Mouse (Mus musculus): ENCODE results near the gene Fam71f1. TPM values are rescaled to one million over a fixed set of nuclear protein-coding genes. Genes with fewer than 3 reads are reported as not detected.

The Fam71f1 gene
- total RNA-seq (2021) = not detected
- long read RNA-seq, experiment 1 = 0 reads
- long read RNA-seq, experiment 2 = 0 reads

DNA sequence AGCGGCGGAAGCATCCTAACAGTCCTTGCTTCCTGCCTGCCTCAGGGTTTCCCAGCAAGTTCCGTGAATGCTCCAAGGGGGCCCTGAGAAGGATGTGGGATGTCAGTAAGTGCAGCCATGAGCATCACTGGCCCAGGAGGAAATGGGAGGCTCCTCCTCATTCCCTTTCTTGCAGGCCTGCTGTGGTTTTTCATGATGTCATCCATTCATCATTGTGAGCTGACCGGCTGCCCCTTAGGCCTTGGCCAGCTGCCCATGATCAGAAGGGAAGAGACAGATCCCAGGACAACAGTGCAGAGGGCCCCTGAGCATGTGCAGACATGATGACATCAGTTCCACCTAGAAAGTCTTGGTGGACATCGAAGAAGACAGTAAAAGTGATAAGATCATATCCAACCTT, at the start of gene Fam71f1:
Gene Fam71f1, plus strand, starts transcription at position 262 of the 400 bp plus-strand sequence.
- no peak for DNase-seq
- intact Hi-C loops (cut with DNase I) = no loop called here

DNA sequence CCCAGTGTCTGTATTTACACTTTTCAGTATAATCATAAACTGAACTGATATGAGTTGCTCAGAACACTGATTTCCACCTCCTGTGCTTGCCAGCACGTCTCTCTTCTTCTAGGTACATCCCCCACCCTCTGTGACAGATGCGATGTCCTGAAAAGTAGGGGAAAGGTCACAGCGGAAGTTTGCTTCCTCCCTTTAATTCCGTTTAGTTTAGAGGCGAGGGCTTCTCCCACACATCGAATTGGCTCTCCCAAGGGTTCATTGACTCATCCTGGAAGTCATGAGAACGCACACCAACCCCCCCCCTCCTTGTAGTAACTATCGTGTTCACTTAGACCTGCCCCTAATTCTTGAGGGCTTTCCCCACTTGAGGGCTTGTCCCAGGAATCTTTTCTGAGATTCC, 48.0 kb upstream of the Fam71f1 start:
- intact Hi-C loops (cut with DNase I) = no loop called here
- DNase-seq = no peak

DNA sequence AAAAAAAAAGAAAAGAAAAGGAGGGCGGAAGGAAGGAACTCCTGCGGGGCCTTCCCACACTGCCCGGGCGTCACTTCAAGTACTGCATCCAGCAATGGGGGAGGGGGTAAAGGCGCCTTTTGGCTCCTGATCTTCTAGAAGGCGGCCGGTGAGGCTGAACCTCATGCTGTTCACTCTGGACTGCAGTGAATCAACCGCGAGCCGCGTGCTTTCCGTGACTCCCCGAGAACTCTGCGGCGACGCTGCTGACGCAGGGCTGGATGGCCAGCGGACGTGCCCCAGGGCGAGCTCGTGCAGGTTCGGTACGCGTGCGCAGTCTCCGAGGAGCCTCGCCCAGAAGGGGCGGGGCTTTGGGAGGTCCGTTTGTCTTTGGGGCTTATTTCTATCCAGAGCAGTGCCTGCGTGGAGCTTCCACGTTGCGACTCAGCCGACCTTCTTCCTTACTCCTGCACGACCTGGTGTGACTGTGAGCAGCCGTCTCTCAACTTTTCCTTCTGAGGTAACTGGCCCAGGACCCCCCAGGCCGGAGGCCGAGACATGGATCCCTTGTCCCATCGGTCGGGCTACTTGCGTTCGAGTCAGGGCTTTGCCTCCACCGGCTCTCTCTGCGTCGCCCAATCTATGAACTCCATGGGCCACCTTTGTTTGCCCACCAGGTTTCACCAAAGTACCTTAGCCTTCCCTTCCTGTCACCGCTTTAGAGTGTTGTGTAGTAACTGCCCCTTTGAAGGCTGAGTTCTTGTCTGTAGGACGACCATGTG, 46.4 kb upstream of the Fam71f1 start, which contains the start of gene Hilpda:
Gene Hilpda, plus strand, starts transcription at position 177 of the 761 bp plus-strand sequence.
- intact Hi-C loops (cut with DNase I) = no loop called here

DNA sequence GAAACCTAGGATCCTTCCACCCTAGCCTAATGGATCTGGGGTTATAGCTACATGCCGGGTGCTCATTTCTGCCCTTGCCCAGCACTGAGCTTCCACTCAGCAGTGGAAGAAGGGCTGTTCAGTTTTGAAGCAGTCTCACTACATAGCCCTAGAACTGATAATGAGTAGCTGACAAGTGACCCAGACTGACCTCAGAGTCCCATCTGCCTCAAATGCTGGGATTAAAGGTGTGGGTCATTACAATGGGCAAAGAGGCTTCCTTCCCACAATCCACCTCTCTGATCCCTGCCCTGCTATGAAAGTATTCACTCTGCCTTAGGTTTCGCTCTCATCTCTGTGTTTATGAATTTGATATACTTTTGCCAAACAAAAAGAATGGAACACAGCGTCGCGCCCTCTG, 42.2 kb upstream of the Fam71f1 start:
- no peak for DNase-seq
- intact Hi-C loops (cut with DNase I) = no loop called here

More for the DNA sequence above, 46.4 kb upstream of the Fam71f1 start, which contains the start of gene Hilpda:
- peak; percentile 89 to 90 for DNase-seq

DNA sequence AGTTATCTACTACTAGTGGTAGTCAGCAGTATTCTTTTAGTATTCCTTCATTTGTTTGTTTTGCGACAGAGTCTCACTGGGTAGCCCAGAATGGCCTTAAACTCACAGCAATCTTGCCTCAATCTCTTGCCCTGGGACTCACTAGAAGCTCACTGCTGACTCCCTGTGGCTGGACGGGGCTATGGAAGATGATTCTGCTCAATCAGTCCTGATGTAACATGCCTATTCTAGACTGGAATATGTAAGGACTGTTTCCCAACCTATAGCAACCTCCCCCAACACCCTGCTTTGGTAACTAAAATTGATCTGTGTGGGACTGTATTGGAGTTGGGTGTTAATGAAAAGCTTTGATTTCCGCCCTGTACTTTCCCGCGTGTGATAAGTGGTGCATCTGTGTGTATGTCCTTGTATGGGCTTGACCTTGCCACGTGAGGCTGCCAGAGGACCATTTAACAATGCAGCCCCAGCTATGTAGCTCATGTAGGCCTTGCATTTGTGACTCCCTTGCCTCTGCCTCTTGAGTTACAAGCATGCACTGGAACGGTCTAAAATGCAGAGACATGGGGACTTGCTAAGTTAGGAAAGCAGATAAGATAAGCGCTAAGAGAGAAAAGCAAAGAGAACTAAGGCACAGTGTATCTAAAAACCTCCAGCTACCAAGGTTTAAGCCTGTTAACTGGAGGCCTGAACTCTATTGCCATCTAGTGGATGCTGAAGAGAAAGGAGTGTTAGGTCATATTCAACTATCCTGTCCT, 40.2 kb upstream of the Fam71f1 start:
- no peak for DNase-seq
- intact Hi-C loops (cut with DNase I) = loop anchor here (2.0 kb wide), 3 partner anchors 38 to 108 kb away; no protein-coding TSS in a partner anchor

DNA sequence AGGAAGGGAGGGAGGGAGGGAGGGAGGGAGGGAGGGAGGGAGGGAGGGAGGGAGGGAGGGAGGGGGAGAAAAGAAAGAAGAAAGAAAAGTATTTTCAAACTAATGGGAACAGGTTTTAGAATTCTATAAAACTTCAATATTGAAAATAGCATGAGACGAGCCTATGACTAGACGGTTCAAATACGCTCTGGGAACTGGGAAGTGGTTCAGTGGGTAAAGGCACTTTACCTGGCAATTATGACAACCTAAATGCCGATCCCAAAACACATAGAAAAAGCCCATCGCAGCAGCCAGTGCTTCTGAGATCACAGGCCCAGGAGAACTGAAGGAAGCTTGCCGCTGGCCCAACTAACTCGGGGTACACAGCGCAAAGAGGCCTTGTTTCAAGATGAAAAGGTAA, 39.6 kb upstream of the Fam71f1 start, which contains the start of gene Fam71f2:
Gene Fam71f2, plus strand, starts transcription at position 301 of the 400 bp plus-strand sequence.
- DNase-seq = no peak
- intact Hi-C loops (cut with DNase I) = loop anchor here (2.0 kb wide), 3 partner anchors 38 to 108 kb away; no protein-coding TSS in a partner anchor

DNA sequence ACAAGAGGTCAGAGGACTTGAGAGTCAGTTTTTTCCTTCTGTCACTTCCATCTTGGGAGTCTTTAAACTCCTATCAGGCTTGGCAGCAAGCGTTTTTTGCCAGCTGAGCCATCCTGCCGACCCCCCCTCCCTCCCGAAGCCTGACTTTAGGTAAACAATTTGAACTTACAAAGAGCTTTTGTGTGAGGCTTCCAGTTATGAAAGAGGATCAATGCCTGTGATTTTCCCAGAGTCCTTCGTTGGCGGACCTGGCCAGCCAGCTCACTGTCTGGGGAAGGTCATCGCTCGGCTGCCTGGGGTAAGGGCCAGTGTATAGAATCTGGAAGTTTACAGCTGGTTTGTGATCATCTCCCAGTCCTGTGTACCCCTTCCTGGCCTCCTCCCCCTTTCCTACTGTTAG, 38.3 kb upstream of the Fam71f1 start:
- DNase-seq = no peak
- intact Hi-C loops (cut with DNase I) = no loop called here

DNA sequence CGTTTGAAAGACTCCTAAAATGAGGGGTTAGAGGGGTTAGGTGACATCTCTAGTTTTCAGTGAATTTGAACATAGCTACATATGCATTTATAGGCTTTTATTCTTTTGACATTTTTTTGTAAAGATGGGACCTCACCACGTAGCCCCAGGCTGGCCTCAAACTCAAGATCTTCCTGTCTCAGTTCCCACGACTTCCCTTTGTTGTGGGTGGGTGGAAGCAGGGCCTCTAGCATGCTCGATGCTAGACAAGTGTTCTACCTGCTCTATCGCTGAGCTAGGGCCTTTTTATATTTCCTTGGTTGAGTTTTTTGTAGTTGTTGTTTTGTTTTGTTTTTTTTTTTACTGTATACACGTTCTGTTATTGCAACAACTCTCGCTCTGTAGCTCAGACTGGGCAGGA, 32.1 kb upstream of the Fam71f1 start:
- intact Hi-C loops (cut with DNase I) = no loop called here

DNA sequence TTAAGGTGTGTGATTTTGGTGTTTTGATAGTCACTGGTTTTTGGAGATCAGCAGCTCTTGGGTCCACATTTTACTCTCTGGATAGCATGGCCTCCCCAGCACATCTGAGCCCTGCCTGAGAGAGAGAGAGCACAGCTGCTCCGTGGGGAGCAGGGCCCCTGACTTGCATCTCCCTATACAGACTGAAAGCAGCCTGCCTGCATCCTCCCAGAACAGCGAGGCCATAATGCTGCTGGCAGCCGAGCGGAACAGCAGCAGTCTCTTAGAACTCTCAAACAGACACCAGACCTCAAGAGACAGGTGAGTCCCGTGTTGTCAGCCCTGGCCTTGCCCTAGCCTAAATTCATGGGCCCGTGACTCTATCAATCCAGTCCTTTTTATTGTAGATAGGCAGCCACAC, 31.5 kb upstream of the Fam71f1 start:
- intact Hi-C loops (cut with DNase I) = no loop called here
- no peak for DNase-seq

More for the DNA sequence above, 32.1 kb upstream of the Fam71f1 start:
- no peak for DNase-seq

DNA sequence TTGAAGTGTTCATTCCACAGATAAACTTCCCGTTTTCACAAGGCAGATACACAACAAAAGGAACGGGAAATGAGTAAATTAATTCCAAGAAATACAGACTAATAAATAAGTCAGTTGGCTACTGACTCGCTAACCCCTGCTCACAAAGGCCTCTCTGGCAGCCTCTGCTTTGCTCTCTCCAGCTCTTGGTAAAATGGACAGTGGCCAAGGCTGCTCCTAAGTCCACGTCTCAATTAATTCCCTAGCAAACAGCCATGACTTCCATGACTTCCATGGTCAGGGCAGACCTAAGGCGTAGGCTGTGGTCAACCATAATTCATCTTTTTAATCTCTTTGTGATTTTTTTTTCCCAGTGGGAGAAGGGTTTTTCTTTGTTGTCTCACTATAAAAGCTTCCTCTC, 31.0 kb upstream of the Fam71f1 start:
- no peak for DNase-seq

DNA sequence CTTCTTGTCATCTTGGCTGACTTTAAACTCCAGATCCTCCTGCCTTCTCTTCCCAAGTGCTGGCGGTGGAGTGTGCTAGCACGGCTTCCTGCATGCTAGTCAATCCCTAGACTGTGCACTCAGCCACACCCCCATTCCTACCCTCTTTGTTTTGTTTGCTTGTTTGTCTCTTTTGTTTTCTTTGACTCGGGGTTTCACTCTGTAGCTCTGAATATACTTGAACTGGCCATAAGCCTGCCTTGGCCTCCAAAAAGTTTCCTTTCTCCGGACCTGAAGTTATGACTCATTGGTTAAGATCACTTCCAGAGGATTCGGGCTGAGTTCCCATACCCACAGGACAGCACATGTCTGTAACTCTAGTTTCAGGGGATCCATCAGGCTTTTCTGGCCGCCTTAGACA, 30.3 kb upstream of the Fam71f1 start:
- no peak for DNase-seq
- intact Hi-C loops (cut with DNase I) = no loop called here

More for the DNA sequence above, 31.0 kb upstream of the Fam71f1 start:
- intact Hi-C loops (cut with DNase I) = no loop called here

DNA sequence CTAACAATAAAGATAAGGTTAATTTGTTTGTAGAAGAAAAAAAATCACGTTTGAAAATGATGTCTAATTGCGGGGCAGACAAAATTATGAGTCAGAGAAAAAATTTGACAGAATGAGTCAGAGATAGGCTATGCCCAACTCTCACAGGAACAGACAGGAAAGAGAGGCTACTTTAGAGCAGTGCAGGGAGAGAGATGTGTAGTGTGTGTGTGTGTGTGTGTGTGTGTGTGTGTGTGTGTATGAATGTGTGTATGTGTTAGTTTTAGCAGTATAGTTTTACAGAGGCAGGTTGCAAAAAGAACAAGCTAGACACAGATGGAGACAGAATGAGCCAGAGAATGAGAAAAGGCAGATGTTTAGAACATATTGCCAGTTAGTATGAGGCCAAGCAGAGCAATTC, 19.8 kb upstream of the Fam71f1 start:
- intact Hi-C loops (cut with DNase I) = no loop called here
- DNase-seq = no peak

DNA sequence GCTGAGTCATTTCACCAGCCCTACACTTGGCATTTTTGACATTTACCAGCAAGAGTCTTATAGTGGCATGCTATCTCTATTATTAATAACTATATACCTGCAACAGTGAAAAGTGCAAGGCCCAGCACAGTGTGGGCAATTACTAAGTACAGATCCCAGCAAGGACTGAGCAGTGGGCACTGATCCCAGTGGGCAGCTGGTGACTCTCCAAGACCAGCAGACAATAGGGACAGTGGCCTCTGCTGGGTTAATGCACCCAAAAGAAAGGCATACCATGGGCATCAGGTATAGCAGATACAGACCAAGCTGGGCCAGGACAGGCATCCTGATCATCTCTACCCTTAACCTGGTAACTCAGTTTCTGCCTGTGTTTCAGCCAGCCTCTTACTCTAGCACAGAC, 15.7 kb upstream of the Fam71f1 start:
- DNase-seq = no peak
- intact Hi-C loops (cut with DNase I) = no loop called here

DNA sequence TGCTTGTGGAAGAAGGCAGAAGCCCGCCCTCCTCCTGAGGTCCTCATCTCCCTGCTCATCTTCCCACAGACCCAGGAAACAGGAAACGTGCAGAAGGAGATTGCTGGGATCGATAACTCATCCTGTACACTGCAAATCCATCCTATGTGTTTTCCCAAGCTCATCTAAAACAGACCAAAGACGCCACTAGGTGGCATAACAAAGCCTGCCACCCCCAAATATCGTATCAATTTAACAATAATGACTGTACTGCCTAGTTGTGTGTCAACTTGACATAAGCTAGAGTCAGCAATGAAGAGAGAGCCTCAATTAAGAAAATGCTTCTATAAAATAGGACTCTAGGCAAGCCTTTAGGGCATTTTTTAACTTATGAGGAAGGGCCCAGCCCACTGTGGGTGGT, 15.2 kb upstream of the Fam71f1 start:
- DNase-seq = no peak
- intact Hi-C loops (cut with DNase I) = no loop called here

DNA sequence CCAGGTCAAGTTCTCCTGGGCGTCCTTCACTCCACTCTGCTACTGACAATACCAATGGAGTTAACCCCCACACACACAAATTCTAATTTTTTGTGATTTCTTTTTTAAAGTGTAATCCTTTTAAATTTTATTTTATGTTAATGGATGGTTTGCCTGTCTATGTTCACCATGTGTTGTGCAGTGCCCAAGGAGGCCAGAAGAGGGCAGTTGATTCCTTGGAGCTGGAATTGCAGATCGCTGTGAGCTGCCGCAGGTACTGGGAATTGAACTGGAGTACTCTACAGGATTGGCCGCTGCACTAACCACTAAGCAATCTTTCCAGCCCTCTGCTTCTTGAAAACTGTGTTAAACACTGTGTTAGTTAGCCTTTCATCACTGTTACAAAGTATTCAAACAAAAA, 13.5 kb upstream of the Fam71f1 start:
- intact Hi-C loops (cut with DNase I) = no loop called here
- no peak for DNase-seq

DNA sequence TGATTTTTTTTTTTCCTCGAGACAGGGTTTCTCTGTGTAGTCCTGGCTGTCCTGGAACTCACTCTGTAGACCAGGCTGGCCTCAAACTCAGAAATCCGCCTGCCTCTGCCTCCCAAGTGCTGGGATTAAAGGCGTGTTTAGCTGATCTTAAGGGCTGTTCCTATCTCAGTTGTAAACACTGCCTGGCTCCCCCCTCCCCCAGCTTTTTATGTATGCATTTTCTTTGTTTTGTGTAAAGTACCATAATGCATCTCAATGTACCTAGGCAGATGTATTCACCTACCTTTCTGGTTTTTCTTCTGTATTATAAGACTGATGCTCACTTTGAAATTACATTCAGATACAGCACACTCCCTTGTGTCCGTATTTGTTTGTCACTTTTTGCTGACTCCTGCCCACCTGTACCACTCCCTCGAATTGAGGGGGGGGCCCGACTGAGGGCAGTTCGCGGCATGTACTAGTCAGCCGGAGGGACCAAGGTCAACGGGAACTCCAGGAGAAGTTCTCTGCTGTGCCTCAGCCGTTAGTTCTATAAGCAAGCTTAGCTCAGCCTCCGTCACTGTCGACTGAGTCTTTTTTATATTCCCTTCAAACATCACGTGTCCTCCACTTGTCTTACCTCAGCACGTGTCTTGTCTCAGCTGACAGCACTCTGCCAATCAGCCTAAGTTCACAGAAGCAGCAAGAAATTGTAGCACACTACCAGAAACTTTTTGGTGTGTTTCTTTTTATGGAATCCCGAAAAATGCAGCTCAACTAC, 9.9 kb upstream of the Fam71f1 start:
- intact Hi-C loops (cut with DNase I) = no loop called here
- no peak for DNase-seq

DNA sequence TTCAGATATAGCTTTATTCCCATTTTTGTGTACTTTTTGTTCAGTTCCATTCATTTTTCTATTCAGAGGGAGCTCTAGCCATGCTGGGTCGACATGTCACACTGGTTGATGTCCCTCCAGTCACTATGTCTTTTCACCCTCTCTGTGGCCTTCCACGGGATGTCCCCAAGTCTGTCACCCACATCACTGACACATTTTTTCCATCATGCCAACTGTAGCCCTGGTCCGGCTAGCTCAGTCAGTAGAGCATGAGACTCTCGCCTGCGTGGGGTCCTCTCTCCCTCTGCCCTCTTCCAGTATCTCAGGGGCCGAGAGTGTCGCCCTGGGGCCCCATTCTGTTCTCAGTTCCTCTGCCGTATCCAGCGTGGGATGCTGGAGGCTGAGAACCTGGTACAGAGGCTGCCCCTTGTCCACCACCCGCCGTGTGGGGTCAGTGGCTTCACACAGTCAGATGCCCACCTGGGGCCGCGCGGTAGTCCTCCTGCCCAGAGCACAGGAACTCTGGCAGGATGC, 5.2 kb upstream of the Fam71f1 start:
- intact Hi-C loops (cut with DNase I) = no loop called here
- no peak for DNase-seq

DNA sequence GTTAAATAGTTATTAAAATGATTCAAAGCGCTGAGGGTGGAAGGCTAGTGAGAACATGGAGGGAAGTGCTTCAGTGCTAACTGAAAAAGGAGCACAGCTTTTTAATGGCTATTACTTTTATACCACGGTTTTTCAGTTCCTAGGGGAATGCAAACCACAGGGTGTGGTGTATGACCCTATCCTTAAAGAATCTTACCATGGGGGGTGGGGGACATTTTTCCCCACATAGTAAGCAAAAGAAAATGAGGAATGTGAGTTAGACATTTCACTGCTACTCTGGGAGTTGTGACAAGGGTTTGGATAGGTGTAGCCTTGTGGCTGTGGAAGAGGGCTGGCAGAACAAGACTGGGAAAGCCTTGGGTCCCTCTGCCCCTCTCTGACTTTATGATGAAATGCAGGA, 1.7 kb upstream of the Fam71f1 start:
- DNase-seq = no peak
- intact Hi-C loops (cut with DNase I) = no loop called here

DNA sequence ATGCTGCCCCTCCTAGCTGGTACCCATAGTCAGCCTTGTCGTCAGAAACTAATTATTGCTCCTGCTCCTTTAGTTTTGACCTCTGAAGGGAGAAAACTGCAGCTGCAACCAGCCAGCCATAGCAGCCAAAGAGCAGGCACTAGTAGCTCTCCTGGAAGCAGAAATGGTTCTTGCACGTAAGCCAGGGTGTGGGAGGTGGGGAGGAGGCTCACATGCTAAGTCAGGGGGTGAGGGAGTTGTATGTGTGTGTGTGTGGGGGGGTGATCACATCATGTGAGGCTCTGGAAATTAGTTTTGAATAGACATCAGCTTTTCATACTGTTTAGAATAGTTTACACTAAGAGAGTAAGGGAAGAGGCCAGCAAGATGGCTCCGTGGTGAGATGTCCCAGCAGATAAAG, 999 bp upstream of the Fam71f1 start:
- DNase-seq = no peak
- intact Hi-C loops (cut with DNase I) = no loop called here

DNA sequence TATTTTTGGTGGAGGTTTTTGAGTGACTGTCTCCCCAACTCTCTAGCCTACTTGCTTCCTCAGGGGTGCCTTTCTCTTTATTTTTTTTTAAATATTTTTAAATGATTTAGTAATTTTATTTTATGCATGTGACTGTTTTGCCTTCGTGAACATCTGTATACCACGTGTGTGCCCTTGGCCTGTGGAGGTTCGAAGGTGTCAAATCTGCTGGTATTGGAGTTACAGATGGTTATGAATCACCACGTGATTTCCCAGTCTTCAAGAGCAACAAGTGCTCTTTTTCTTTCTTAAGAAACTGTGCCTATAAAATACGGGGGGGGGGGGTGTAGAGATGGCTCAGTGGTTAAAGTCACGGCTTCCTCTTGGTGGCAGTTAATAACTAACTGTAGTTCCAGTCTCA, 2.6 kb downstream of the Fam71f1 start:
- intact Hi-C loops (cut with DNase I) = no loop called here
- DNase-seq = no peak

DNA sequence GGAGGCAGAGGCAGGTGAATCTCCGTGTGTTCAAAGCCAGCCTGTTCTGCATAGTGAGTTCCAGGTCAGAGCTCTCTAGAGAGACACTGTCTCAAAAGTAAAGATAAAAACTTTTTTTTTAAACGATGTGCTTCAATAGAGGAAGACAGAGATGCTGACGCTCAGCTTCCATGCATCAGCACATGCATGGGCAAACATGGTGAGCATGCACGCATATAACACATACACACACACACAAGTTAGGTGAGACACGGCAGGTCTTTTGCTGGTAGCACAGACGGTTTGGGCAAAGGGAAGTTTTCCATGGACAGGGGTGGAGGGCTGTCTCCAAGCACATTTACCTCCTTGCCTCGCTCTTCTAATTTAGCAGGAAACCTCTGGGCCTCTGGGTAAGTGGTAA, 3.2 kb downstream of the Fam71f1 start:
- DNase-seq = no peak
- intact Hi-C loops (cut with DNase I) = no loop called here

Measured in gastrocnemius, postnatal 36 days (tissue).